Mouse (Mus musculus) urinary bladder, adult 18-20 months (tissue): ENCODE measurements around the gene 1110008P14Rik.
A peak's percentile ranks its signal among the peaks of the same experiment; 100 is the strongest.
"Not testable (repeated sequence)": the region's sequence is repeated elsewhere in the genome, so short reads cannot be mapped to it uniquely, and the experiment has no call there.

Experiments used
- DNase-seq, 2 experiments: peaks; one replicate each; pipeline ENCODE4 v3.0.0; 2022; ENCODE audit warnings: low spot score in 2 of 2, mixed read lengths in 2 of 2

The 1110008P14Rik gene

GRCm38 (mm10) chr2:32363376-32364106, 18.2 kb downstream of the 1110008P14Rik start:
- no peak for DNase-seq

GRCm38 (mm10) chr2:32362817-32363340, 18.9 kb downstream of the 1110008P14Rik start:
- DNase-seq: peak; percentile 86 to 96

GRCm38 (mm10) chr2:32362274-32362673, 19.5 kb downstream of the 1110008P14Rik start:
- DNase-seq: not testable (repeated sequence)

GRCm38 (mm10) chr2:32361437-32361836, 20.3 kb downstream of the 1110008P14Rik start:
- peak; percentile 46 to 73 for DNase-seq

GRCm38 (mm10) chr2:32360741-32361140, 21.0 kb downstream of the 1110008P14Rik start:
- peak in 1 of 2 experiments; percentile 62 for DNase-seq

- no peak for DNase-seq
Measured at GRCm38 (mm10) chr2:32358381-32358780, 23.4 kb downstream of the 1110008P14Rik start.

GRCm38 (mm10) chr2:32357710-32358109, 24.0 kb downstream of the 1110008P14Rik start:
- no peak for DNase-seq

DNA sequence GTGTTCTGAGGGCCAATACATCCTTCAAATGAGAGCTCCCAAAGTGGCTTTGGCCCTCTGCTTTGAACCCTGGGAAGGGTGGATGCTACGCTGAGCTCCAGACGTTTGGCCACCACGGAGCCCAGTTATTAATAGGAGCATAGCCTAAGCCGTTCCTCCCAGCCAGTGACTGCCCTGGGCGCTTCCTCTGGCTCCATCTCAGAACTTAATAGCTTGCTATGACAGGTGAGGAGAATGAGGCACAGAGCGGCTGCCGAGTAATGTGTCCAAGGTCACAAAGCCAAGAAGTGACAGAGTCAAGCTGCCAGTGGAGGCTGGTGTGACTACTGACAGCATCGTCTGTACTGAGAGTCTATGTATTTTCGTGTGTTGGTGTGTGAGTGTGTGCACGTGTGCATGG, 25.5 kb downstream of the 1110008P14Rik start:
- no peak for DNase-seq

- no peak for DNase-seq
Measured at GRCm38 (mm10) chr2:32354336-32354895, 27.3 kb downstream of the 1110008P14Rik start.

- no peak for DNase-seq
Measured at GRCm38 (mm10) chr2:32353836-32354235, 27.9 kb downstream of the 1110008P14Rik start.

DNA sequence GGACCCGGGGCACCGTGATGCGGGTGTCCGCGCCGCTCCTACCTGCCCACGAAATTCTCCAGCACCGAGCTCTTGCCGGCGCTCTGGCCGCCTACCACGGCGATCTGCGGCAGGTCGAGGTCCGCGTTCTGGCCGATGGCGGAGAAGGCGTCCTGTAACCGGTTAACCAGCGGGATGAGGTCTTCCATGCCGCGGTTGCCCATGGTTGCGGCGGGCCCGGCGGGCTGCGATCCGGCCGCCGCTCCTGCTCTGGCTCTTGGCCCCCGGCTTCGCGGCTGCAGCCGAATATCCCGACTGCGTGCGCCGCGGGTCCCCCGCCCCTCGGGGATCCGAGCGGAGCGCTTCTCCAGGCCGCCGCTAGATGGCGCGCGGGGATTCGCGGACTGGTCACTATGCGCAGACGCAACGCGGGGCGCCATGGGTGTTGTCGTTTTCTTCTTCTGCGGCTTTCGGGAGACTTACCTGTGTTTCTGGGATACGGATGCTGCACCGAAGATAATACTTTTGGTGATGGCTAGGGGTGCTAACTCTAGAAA, 28.7 kb downstream of the 1110008P14Rik start, which contains the start of gene Dnm1:
TSS of gene Dnm1 (minus strand) at position 332 of the 536 bp plus-strand sequence.
- DNase-seq: peak; percentile 83 to 93

- no peak for DNase-seq
Measured at GRCm38 (mm10) chr2:32352151-32353006, 29.4 kb downstream of the 1110008P14Rik start, which contains the start of gene Ciz1. Gene Ciz1 (plus strand): TSS chr2:32352327.

DNA sequence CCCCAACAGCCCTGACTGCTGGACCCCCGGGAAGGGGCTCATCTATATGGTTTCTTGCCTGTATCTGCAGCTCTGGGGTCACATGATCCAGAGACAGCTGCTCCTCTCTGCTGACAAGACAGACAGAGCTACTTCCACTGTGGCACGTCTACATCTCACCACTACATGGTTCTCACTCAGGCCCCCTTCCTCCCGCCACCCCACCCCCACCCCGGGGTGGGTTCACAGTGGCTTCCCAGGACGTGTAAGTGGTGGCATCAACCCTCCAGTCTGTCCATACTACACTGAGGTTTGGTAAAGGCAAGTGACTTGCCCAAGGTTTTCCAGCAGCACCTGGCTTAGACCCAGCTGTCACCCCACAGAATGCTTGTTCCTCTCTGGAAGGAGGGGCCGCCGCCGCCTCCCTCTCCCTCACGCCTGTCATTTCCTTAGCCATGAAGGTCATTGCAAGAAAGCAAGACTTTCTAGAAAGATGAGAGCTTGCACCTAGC, 30.2 kb downstream of the 1110008P14Rik start:
- DNase-seq: no peak

DNA sequence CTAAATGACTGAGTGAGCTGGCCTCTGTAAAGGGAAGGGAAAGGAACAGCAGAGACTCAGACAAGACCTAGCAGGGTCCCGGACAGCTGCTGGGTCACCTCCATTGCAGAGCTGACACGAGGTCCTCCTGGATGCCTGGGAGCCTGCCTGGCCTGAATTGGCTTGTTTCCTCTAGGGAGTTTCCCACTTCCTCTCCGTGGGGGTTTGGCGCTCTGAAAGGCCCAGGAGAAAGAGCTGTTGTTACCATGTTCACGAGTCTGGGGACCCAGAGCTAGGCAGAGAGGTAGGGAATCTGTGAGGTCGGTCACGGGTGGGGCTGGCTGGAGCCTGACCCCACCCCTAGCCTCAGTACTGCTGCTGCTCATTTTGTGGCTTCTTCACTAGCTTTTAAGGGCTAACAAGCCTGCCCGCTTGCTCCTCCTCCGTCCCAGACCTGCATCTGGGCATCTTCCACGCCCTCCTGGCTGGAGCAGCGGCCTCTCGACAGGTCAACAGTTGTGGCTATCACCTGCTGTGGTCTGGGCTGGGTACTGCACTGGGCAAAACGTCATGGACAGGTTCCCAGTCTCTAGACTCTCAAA, 31.2 kb downstream of the 1110008P14Rik start:
- DNase-seq: no peak

DNA sequence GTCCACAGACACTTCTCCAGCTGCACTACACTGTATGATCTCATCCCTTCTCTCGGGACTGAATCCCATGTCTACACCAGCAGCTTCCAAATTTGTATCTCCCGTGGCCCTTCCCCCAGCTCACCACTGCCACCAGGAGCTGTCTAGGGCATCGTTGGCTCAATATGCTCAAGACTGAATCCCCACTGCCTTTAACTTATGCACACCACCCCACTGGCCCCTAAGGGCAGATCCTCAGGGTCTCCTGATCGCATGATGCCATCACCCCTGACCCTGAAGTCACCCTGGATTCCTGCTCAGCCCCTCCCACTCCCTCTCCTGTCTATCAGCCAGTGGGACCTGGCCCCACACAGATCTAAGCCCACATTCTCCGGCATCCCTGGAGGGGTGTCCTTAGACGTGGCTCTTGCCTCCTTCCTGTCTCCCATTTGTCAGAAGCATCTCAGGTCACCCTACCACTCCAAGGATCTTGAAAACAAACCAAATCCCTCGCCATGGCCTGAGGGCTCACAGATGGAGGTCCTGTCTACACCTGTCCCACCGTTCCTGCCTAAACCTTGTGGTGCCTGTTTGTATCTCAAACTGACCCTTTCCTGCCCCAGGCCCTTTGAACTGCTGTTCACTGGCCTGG, 32.0 kb downstream of the 1110008P14Rik start:
- no peak for DNase-seq

DNA sequence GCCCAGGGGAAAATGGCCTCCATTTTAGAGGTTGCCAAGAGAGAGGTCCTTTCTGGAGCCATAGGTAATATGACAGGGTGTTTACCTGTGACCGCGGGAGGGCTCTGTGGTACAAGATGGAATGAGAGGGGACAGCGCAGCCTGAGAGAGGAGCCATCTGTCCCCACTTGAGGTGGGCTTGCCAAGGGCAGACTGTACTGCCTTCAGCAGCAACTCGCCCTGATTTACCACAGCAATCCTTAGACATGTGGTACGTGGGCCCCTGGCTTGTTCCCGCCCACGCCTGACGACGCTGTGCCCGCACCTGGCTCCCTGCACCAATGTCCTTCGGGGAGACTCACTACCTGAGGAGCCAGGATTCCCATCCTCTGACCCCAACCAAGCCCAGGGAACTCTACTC, 33.4 kb downstream of the 1110008P14Rik start:
- DNase-seq: no peak

DNA sequence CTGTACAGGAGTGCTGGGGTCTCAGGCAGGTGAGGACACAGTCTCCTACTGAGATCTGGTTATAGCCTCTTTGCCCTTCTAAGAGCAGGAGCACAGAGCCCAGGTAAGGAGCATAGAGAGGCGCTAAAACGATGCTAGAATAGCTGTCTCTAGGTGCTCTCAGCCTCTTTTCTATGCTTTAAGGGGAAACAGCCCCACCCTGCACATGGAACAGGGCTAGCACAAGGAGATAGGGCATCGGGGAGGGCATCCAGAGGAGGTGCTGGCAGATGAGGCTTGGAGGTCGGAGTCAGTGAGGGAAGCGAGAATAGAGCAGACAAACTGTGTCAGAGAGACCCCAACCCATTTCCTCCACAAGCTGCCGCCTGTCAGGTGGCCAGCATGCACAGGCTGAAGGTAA, 34.7 kb downstream of the 1110008P14Rik start:
- no peak for DNase-seq

GRCm38 (mm10) chr2:32344598-32345321, 37.0 kb downstream of the 1110008P14Rik start:
- no peak for DNase-seq

DNA sequence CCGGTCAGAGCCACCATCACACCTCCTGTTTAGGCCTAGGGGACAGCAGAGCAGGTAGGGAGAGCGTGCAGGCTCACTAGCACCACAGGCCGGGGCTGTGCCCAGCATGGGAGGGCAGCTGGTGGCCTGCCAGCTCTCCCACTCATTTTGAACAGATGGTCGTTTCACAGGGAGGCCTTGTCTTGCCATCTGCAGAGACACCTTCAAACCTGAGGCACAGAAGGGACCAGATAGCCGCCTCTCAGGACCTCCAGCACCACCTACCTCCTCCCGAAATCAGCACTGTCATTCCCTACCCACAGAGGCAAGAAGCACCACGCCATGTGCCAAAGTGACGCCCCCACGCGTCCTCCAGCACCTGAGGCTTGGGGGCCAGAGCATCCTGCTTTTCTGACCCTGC, 37.7 kb downstream of the 1110008P14Rik start:
- DNase-seq: no peak

- DNase-seq: no peak
Measured at GRCm38 (mm10) chr2:32343351-32343671, 38.4 kb downstream of the 1110008P14Rik start.
